Mouse (Mus musculus) MN1 (cell line): ENCODE measurements around the gene Slc25a5.
"Not testable (repeated sequence)": the region's sequence is repeated elsewhere in the genome, so short reads cannot be mapped to it uniquely, and the experiment has no call there.

Experiments
- DNase-seq: peaks from one replicate; pipeline ENCODE4 v3.0.0-alpha.2; 2016; ENCODE audit warnings: low spot score

The Slc25a5 gene

DNA sequence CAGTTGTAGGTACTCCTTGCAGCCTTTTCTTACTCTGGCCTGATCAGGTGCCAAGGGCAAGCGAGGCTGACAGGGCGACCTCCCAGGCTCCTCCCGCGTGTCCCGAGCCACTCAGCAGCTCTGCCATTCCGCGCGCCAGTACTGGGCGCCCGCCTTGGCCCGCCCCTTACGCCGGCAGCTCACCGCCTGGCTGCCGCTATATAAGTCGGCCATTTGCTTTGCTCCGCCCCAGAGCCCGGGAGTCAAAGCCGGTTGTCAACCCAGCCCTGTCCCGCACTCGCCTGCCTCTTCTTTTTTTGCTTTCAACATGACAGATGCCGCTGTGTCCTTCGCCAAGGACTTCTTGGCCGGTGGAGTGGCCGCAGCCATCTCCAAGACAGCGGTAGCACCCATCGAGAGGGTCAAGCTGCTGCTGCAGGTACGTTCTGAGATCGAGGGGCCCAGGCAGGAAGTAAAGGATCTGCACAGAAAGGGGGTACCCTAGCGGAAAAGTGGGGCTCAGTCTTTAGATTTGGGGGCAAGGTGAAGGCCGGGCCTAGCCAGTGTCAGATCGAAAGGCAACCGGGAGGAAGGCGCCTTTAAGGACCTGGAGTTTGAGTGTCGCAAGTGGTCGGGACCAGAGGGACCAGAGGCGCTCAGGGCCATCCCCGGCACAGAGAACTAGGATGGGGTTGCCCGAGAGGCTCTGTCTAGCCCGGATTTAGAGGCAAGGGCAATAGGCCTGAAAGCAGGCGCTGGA lies at the start of gene Slc25a5:
Gene Slc25a5 (plus strand): TSS at position 228 of the 739 bp plus-strand sequence.
- DNase-seq, result peak; percentile 84

DNA sequence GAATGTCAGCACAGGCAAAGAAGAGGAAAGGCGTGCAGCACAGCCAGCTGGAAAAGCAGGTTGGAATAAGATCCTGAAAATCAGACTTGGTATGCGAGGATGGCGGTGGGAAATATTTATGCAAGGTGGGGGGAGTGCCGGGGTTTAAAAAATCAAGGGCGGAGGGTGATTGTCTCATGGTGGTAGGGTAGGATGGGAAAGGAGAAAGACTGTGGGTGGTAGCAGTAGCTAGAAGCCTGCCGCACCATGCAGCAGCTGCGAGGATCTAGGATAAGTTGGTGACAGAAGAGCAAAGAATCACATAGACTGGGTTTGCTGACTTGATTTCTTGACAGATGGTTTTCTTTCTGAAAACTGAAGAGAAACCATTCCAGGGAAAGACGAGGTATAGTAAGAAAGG lies 48.7 kb upstream of the Slc25a5 start:
- no peak for DNase-seq

DNA sequence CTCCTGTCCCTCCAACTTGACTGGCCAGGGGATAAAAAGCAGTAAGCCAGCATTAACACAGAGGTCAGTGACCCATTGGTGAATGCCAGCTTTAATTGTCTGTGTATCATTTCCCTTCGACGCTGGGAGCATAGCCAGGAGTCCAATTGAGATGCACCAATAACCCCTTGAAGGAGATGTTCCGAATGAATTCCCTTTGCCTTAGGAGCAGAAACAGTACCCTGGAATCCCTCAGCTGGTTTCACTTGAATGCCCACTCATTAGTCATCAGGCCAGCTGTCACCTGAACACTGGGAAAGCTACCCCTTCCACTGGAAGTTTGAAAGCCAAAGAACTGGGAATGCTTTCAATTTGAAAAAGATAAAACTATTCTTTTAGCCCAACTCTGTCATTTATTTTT lies 46.9 kb upstream of the Slc25a5 start:
- DNase-seq, result peak; percentile 17

DNA sequence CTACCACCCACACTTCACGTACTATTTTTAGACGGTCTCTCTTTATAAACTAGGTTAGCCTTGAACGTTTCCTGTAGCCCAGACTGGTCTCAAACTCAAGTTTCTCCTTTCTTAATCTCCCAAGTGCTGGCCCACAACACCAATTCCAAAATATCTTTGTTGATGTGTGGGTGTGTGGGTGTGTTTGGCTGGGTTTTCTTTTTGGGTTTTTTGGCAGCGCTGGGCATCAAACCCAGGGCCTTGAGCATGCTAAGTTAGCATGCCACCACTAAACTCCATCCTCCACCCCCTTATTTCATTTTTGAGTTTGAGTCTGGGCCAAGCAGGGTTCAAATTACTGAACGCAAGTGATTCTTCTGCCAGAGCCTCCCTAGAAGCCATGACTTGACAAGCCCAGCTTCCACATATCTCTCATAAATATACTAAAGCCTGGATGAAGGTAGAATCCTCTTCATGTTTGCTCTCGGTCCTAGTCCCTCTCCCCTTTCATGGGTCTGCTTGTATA lies 46.1 kb upstream of the Slc25a5 start:
- no peak for DNase-seq

DNA sequence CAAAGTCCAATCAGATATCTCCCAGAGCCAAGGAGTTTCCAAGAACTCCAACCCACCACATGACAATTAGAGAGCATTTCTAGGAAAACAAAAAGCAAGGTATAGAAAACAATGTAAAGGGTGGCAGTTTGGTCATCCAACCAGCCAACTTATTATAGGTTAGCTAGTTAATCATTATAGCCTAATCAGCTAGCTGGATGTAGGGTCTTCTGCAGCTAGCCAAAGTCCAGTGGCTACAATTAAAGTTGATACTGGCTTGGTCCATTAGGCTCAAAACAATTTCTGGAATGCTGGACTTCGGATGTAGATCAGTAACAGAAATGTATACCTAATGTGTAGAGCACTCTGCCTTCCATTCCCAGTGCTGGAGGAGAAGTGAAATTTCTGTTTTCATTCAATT lies 44.9 kb upstream of the Slc25a5 start:
- DNase-seq, result no peak

DNA sequence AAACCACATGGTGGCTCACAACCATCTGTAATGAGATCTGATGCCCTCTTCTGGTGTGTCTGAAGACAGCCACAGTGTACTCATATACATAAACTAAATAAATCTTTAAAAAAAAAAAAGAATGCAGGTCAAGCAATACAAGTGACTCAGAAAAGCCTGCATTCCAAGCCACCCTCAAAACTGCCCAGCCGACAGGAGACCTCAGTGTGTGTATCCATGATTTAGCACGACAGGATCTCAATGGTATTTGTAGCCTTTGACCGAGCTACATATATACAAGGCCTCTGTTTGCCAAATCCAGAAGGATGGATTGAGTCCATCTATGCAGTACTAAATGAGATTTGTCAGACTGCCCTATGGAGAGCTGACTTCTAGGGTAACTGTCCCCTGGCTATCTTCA lies 42.9 kb upstream of the Slc25a5 start:
- DNase-seq, result no peak

DNA sequence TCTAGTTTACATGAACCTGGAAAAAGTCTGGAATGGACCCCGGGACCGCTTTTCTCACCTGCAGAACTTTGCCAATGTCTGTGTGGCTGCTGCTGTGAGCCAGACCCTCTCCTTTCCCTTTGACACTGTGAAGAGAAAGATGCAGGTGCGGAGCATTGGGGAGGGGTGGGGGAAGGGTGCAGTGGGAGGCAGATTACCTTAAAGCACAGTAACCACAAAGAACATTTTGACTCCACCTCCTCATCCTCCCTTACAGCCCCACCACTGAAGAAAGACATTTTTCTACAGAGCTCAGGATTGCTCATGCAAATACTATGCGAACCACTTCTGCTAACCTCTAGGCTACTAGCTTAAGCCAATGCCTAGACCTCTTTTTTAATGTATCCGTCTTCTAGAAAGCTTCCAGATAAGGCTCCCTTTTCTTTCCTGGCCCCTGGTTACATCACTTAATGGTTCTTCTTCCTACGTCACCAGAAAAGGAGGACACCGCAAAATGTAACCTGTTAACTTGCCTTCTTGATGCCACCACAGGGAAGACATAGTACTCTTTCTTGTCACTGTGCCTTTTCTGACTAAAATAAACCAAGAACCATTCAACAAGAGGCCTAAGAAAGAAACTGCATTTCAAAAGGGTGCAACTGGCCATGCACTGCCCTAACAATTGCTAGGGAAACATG lies 37.5 kb upstream of the Slc25a5 start:
- DNase-seq, result no peak

DNA sequence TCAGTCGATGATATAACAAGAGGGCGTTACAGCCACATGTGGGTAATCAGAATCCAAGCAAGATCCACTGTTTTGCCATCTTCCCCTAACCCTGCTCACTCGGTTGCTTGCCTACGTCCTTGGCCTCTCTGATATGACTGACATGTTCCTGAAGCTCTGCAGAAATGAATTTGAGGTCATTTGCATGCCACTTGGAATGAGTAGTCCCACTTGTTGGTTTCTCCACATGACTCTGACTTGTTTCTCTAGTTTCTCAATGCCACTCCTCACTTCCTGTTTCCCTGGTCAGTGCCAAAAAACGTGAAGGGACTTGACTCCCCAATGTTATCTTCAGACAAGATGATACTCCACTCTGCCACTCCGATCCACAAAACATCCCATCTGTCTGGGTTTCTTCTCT lies 36.9 kb upstream of the Slc25a5 start:
- no peak for DNase-seq

DNA sequence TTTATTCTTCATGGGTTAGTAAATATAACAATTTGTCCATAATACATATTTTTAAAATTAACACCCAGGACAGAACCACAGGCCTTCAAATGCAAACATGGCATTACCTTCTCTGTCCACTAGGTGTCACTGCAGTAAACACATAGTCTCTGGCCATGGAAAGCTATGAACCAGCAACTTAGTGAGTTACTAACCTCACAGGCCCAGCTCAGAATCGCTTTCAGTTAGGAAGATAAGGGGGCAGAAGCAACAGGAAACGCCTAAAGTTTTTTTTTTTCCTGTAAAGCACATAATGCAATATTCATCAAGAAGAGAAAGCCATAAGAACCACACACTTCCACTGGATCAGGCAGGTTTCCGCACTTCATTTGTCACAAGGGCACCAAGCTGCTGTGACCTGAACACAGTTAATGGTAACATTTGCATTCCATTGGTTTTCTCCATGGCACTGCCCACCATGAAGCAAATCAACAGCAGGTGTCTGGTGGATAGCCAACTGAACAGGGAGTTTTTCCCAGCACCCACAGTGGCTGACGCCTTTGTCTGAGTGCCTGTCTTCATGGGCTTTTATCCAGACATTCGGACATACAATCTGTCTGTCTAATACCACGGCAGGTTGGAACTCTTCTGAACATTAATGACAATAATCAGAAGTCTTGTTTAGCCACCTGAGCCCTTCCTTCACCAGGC lies 34.4 kb upstream of the Slc25a5 start:
- DNase-seq, result peak; percentile 57

DNA sequence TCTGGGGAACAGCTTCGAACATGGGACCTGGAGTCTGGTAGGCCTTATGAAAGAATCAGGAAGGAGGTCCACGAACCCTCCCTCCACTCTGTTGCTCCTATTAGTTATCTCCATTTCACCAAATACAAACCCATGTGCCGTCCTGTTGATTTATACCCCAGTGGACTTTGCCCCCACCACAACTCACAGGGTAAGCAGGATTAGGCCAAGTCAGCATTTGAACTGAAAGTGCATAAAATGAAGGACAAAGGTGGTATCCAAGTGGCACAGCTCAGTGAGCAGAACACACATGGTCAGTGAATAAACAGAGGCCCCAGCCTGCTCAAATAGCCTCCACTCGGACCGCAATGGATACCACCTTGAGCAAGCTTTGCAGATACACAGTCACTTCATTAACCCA lies 33.2 kb upstream of the Slc25a5 start:
- DNase-seq, result no peak

DNA sequence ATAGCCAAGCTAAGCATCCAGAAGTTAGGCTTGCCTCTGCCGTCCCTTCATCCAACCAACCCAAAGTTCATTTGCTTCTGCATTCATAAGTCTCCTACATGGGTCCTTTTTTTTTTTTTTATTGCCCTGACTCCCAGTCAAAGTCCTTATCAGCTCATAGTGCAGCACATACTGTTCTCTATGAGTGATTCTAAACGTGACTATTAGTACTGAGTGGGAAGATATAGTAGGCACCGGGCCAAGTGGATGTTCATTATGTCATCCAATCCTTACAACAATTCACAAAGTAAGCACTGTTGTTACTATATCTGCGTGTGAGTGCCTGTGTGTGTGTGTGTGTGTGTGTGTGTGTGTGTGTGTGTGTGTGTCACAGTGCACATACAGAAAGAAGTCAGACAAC lies 32.6 kb upstream of the Slc25a5 start:
- DNase-seq, result no peak

DNA sequence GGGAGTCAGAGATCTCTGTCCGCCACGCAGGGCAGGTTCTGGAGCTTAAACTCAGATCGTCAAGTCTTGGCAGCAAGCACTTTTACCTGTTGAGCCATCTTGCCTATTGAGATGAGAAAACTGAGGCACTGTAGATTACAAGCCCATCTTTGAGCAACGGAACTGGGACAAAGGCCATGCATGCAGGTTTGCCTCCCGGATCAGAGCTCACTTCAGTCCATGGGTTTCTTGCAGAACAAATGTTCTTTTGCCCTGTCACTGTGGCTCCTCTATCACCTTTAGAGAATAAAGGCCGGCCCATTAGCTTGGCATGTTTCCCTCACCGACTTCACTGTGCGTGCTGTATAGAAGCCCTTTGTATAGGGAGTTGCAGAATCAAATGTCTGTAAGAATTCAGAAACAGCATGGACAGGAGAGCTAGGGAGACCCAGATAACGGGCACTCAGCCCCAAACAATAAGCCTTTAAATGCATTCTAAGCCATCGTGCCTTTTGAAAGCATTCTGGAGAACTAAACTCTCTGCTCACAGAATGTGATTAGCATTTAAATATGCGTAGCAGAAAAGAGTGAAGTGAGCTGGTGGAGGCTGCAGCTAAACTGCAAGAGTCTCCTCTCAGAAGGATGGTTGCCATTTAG lies 32.0 kb upstream of the Slc25a5 start:
- no peak for DNase-seq

DNA sequence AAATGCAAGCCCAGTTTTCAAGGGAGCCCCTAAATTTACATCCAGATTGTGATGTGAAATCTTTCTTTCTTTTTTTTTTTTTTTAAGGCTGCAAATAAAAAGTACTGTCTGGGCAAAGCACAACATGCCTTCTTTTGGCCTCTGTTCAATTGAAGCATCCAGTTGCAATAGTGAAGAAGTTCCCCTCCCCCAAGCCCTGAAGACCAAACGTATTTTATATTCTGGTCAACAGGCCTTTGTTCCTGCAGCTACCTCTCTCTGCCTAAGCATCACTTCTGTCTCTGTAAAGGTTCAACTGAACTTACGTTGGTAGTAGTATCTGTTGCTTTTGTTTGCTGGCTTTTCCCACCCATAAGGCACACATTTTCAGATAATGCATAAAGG lies 31.5 kb upstream of the Slc25a5 start:
- DNase-seq, result no peak

DNA sequence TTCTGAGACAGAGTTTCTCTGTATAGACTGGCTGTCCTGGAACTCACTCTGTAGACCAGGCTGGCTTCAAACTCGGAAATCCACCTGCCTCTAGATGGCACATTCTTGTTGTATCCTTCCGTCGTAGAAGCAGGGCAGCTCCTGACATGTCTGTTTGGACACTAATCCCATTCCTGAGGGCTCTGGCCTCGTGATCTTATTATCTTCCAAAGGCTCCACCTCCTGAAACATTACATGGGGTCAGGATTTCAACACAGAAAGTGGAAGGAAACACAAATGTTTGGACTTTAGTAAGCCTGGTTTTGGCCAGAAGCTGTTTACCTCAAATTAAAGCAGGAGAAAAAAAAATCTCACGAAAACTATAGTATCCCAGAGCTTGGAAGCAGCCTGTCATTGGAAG lies 28.1 kb upstream of the Slc25a5 start:
- DNase-seq, result no peak

DNA sequence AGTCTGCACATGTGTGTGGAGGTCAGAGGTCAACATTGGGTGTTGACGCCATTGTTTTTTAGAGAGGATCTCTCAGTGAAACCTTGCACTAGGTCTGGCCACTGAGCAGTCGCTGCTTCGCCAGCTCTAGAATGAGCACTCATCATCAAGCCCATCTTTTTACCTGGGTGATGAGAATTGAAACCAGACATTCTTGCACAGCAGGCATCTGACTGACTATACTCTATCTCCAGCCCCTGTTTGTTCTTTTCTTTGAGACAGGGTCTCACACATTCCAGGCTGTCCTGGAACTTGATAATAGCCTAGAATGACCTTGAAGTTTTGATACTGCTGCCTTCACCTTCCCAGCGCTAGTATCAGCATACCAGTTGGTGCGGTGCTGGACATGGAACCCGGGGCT lies 22.9 kb upstream of the Slc25a5 start:
- DNase-seq, result no peak

DNA sequence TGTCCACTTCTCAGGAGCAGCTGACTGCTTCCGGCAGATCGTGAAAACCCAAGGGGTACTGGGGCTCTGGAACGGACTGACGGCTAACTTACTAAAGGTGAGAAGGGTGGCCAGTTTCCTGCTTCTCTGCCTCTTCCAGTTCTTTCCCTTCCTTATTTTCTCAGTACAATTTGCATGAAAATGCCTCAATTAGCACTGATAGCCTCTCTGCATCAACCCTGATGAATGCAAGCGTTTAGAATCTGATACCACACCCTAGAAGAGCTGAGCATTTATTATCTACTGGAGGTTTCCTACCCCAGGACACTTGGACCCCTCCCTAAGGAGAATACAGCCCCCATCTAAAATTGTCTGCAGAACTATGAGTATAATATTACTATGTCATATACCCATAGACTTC lies 19.9 kb upstream of the Slc25a5 start:
- no peak for DNase-seq

DNA sequence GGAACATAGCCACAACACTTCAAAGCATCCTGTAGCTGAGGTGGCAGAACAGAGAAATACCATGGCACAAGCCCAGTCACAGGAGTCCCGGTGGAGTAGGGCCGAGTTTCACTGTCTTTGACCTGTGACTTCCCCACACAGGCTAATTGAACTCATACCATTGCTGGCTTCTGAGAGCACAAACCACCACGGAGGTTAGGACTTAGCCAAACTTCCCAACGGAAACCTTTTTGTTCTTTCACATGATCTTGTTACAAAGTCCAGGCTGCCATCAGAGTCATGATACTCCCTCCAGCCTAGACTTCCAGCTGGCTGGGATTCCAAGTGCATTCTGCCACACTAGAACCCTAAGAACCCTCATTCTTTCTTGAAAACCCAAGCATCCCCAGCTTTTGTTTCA lies 17.8 kb upstream of the Slc25a5 start:
- no peak for DNase-seq

DNA sequence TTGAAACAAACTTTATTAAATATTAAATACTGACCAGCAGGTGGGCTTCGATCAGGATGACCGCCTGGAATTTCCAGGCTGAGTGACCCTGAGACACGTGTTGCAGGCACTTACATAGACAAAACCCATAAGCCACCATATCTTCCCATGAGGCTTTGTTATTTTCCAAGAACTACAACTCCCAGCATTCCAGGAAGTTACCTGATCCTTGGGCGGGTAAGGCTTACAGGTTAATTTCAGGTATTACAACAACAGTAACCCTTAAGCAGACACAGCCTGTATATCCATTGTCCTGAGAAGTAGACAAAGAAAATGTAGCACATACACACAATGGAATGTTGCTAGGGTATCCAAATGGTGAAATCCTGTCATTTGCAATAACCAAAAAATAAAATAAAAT lies 6.1 kb upstream of the Slc25a5 start:
- DNase-seq, result no peak

DNA sequence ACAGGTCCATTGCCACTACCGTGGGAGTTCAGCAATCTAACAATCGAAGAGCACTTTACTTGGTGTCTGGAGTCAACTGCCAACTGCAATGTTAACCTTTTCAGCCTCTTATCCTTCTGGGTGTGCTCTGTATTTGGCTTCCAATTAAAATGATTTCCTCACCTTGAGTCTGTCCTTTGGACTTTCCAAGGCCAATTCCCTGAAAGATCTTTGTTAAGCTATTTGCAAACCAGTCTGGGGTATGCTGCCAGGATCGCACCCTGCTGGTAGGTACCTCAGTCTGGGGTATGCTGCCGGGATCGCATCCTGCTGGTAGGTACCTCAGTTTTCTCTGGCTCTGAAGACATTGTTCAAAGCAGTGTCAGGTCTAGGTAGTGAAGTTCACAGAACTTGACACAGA lies 880 bp upstream of the Slc25a5 start:
- no peak for DNase-seq

DNA sequence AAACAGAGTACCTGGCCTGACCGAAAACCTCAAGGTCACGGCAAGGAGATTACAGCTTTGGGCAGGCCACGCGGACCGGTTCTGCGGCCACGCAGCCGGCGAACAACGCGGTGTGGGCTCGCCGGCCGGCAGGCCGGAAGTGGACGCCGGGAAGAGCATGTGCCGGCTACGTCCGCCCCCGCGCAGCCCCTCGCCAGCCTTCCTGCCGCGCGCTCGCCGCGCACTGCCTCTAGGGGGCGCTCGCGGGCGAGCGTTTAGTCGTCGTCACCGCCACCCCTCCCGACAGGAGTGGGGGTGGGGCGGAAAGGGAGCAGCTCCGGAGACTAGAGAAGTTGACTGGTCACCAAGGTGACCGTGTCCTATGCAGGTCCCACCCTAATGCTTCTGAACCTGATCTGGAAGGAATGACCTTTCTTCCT lies 721 bp downstream of the Slc25a5 start:
- DNase-seq, result peak; percentile 75

DNA sequence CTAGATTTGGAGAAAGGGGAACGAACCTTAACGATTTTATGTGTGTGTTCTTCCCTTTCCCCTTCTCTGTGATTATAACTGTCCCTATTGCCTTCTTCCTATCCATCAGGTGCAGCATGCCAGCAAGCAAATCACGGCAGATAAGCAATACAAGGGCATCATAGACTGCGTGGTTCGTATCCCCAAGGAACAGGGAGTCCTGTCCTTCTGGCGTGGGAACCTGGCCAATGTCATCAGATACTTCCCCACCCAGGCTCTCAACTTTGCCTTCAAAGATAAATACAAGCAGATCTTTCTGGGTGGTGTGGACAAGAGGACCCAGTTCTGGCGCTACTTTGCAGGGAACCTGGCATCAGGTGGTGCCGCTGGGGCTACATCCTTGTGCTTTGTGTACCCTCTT lies 1.3 kb downstream of the Slc25a5 start:
- not testable (repeated sequence) for DNase-seq

DNA sequence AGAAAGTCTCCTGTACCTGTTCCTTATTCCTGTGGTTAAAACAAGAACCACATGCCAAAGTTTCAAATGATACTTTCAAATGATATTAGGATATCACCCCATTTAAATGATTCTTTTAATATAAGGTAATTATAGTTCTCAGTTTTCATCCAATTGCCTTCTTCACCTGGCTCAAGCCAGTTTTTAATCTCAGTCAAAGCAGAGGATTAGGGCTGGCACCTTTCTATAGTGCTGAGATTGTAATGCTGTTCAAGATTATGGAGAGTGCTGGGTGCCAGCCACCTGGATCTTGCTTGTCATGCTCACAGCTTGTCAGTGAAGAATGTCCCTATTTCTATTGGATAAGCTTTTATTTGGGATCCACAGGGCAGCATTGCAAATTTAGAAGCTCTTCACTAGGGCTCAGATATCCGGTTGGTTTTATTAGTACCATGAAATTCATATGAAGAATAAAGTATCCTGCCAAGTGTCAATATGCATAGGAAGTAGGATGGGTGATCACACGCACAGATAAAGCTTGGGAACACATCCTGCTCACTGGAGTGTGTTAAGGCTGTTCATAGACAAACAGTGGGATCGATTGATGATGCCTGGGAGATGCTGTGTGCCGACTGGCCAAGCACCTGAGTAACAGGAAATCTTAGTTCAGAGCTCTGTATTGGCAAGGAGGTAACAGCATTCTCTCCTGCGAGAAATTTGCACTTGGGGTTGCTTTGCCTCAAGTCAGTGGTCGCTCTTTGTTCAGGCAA lies 3.9 kb downstream of the Slc25a5 start:
- no peak for DNase-seq
